Mouse (Mus musculus) small intestine, adult 2 months (tissue): Measurements from ENCODE around the gene Gm43064.

Source experiments
- CTCF ChIP-seq: fragments of 200-500 bp; IDR thresholded peaks from 2 replicates; pipeline ENCODE4 v1.5.1; 2012; ENCODE audit warnings: low read depth, mild to moderate bottlenecking, control low read depth, inconsistent platforms, low read length, moderate library complexity, mixed read lengths; ENCODE audit not compliant: insufficient replicate concordance, insufficient read length; ENCODE audit errors: extremely low read depth
- POLR2A ChIP-seq: fragments of 200-500 bp; IDR thresholded peaks from 2 replicates; pipeline ENCODE4 v1.6.1; 2012; ENCODE audit warnings: low read depth, mild to moderate bottlenecking, control low read depth, inconsistent platforms, low read length, moderate library complexity

DNA sequence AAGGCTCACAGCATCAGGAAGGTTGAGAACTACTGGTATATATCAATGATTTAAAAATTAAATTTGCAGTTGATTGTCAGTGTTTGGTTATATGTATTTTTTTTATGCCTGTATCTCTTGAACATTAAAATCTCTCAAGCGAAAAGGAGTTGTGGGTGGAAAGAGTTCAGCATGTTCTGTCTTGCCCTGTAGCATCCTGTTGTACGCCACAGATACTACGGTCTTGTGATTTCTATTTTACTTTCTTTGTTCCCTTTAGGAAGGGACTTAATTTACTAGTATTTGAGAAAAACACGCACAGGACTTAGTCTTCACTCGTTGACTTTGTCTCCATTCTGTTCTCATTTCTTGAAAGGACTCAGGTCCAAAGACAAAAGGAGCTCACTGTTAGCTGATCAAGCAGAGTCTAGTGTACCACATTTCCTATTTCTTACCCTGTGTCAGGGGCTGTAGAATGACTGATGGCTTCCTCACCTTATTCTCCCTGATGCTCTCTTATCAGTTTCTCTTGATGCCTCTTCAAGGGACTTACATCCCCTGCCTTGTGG, 58.1 kb downstream of the Gm43064 start:
- TF ChIP-seq CTCF (no peak), POLR2A (no peak)
